Mouse (Mus musculus) adrenal gland, adult (tissue): ENCODE results near the gene Dennd5a.

ENCODE experiments used
- DNase-seq, 2 experiments: peaks; one replicate each; pipeline ENCODE4 v3.0.0; 2022 to 2023; ENCODE audit warnings: low spot score in 1 of 2; ENCODE audit not compliant: inconsistent age in 2 of 2

Gene Dennd5a

DNA sequence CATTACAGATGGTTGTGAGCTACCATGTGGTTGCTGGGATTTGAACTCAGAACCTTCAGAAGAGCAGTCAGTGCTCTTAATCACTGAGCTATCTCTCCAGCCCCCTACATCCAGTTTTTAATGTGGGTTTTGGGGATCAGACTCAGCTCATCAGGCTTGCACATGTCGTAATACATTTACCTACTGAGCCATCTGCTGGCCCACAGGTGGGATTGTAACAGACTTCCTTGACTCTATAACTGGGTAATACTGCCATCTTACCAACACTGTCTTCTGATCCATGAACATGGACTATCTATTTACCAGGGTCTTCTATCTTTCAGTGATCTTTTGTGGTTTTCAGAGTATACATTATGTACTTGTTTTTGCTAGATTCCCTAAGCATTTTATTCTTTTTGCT lies 74.0 kb downstream of the Dennd5a start:
- no peak for DNase-seq

DNA sequence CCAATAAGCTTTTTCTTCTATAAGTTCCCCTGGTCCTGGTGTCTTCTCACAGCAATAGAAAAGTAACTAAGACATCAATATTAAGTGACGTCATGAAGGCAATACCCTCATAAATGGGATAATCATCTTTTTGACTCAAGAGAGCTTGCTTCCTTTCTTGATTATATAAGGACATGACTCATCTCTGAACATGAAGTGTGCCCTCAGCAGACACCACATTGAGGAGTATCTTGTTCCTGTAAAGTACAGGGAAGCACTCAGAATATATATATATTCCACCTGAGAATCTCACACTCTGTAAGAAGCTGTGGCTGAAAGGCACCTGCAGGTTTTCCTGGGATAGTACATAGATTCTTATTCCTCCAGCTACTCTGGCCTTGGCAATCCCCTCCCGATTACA lies 77.7 kb downstream of the Dennd5a start:
- peak in 1 of 2 experiments; percentile 18 for DNase-seq

DNA sequence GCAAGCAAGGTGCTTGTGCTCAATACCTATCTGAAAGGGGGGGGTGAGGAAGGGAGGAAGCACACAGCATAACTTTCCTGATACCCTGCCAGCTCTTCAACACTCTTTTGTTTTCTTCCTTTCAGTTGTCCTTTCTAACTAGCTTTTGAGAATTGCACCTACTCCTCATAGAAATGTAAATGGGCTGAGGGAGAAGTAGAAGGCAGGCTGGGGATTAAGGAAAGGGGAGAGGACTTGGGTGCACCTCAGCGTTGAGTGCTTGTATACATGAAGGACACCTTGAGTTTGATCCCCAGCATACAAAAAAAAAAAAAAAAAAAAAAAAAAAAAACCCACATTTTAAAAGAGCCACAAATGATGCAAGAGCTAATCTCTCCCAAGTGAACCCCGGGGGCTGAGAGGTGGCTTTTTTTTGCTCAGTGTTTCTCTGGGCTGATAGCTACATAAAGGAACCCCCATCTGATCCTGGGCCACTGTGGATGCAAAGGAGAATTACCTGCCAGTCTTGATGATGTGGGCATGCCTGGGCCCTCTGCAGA lies 78.6 kb downstream of the Dennd5a start:
- DNase-seq, result no peak

DNA sequence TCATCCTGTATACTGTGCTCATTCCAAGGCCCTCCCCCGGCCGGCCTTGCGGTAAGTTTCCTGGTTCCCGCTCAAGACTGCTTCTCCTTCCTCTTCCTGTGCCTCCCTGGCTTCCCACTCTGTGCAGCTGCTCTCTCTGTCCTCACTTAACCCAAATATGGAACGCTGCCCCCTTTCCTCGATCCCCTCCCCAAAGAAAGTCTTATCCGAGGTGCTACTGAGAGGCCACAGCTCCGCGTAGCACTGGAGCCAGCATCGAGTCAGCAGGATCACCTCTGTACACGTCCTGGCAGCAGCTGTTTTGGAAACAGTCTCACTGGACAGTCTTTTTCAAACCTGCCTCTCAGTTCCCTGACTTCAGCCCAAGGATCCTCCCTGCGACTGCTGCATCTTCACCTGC lies 81.1 kb downstream of the Dennd5a start:
- peak in 1 of 2 experiments; percentile 16 for DNase-seq

DNA sequence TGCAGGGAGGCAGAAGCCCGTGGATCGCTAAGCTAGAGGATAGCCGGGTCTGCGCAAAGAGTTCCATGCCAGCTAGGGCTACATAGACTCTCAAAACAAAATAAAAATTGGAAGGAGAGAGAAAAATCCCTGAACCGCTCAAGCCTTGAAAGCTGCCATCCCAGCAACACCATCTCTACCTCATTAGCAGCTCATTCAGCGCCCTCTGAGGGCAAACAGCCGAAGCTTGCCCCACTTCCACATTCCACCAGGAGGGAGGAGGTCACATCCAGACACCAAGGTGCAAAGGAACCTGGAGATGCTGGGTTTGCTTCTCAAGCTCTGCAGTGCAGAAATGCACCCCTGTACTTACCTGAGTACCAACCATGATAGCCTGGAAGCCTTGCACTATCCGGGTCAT lies 84.2 kb downstream of the Dennd5a start:
- peak in 1 of 2 experiments; percentile 15 for DNase-seq

DNA sequence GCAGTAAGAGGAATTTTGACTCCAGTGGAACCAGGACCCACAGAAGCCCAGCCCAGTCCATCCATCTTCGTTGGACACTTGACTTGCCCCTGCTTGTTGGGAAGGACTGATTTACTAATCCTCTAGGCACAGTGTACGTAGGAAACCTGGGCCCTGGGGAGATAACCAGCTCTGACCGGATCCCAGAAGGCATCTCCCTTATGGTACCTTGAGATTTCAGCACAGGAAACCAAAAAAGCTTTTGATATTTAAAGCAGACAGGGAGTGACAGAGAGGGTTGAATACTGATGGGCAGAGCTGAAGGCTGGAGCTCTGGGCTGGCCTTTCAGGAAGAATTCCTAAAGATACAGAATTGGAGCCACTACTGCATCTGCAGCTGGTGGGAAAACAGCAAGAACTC lies 84.7 kb downstream of the Dennd5a start:
- DNase-seq, result no peak

DNA sequence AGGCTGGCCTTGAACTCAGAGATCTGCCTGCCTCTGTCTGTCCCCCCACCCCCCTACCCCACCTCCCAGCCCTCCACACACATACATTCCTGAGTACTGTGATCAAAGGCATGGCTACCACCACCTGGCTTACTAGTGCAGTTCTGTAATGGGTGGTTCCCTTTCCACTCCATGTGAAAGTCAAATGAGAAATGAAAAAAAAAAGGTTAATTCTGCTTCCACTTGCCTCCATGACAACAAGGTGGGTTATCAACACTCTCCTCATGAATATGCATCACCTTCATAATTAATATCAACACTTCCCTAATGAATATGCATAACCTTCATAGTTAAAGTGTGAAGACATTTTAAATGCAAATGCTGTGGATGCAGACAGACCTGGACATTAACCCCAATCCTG lies 85.2 kb downstream of the Dennd5a start:
- no peak for DNase-seq

DNA sequence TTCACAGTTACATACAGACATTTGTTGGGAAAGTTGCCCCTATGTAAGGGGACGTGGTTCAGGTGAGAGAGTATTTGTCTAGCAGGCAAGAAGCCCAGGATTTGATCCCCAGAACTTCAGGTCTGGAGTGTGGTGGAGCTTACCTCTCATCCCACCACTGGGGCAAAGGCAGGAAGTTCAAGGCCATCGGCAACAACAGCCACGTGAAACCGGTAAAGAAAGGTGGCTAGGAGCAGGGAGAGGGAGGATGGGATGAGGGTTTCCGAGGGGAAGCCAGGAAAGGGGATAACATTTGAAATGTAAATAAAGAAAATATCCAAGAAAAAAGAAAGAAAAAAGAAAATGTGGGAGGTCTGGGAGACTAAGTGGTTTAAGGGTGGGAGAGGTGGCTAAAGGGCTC lies 87.1 kb downstream of the Dennd5a start:
- no peak for DNase-seq

DNA sequence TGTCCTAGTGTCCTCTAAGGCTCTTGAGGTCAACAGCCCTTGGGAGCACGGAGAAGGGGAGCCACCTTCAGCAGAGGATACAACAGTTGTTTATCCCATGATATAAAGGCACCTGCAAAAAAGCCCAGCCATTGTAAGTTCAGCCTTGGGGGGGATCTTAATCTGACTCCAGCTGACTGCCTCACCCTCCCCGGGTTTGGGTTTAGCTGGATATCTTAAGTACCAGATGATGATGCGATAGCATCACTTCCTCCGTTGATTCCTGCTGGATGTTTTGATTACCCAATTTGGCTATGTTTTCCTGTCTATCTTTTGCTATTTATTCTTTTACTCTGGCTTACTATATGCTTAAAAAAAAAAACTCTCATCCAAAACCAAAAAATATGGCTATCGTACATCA lies 89.0 kb downstream of the Dennd5a start:
- no peak for DNase-seq

DNA sequence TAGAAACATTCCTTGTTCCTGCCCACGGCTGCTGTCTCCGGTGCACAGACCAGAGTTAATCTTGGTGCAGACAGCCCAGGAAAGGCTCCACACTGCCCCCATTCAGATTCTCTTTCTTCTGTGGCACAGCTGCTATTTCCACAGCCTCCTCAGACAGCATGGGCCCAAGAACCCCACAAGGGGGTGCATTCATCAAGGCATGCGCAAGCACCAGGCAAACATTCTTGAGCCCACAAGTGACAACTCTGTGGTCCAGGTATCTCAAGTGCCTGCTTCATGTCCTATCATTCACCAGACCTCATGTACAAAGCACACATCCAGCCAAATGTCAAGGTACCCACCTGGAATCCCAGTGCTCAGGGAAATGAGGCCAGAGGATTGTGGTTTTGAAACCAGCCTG lies 91.8 kb downstream of the Dennd5a start:
- DNase-seq, result no peak

DNA sequence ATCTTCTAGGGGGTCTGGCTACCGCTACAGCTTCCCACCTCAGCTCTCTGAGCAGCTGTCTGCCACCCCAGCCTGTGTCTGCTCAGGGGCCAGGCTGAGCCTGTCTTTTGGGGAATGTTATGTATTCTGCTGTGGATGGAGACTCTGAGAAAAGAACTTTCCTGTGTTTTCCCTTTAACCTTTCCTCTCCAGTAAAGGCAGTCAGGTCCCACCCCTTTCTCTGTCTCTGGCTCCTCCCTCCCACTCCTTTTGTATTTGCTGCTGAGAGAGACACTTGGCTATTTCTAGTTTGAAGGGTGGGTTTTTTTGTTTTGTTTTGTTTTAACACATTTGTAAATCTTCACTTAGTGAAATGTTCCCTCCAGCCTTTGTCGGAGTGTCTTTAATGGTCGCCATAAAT lies 93.6 kb downstream of the Dennd5a start:
- no peak for DNase-seq

DNA sequence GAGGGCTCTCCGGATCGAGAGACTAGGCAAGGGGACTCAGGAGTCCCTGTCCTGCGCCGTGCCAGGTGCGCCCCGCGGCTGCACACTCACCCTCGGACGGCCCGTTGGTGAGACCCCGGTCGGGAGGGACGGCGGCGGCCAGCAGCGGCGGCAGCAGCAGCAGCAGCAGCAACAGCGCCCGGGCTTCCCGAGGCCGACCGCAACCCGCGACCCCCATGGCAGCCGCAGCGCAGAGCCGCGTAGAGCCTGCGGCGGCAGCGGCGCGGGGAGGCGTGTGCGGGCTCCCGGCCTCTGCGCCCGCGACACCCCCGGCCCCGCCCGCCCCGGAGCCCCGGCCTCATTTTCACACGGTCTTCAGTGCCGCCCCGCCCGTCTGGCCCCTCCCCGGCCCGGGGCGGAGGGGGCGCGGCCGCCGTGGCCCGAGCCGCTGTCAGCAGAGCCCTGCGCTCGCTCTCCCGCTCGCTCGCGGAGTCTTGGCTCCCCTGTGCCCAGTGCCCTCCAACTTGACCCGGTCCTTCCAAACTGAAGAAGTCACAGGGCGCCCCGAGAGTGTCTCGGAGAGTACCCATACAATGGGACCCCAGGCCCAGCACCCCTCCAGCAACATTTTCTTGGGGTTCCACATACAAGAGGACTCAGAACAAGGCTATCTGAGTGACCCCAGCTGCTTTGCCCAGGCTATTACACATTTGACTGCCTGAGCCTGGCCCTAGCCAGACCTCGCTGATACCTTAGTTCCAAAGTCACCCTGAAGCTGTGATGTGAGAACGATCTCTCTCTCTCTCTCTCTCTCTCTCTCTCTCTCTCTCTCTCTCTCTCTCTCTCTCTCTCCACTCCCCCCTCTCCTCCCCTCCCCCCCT lies 94.7 kb downstream of the Dennd5a start, which contains the start of gene Scube2:
Scube2 (minus strand) TSS at position 310 of the 860 bp plus-strand sequence.
- peak; percentile 33 to 69 for DNase-seq

DNA sequence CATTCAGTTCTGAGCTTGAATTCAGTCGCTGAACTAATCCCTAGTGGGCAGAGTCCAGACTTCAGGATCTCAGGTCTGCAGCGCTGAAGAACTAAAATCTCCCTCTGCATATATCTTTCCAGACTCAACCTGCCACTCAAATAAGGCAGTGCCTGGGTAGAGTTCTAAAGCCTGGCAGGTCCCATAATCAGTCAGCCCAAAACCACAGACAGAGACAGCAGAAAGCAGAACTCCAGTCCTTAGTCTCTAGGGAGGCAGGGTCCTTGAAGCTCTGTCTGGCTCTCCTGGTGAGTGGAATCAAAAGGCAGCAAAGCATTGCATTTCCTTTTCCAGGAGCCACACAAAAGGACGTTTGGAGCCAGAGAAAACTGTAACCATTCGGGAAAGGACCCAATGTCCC lies 96.7 kb downstream of the Dennd5a start:
- no peak for DNase-seq

DNA sequence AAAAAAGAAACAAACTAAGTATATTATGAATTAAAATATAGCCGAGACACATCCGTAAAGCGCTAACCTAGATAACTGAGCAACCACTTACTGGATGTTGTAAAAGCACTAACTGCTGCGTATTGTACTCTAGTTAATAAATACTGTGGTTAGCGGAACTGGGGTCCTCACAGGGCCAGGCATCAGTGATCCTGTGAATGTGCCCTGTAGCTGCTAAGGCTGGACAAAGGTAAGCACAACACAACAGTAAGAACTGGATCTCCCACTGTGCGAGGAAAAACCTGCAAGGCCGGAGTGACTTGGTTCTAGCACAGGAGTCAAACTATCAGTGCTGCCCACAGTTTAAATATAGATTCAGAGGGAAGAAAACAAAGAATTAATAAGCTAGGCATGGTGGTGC lies 100.1 kb downstream of the Dennd5a start:
- DNase-seq, result no peak

DNA sequence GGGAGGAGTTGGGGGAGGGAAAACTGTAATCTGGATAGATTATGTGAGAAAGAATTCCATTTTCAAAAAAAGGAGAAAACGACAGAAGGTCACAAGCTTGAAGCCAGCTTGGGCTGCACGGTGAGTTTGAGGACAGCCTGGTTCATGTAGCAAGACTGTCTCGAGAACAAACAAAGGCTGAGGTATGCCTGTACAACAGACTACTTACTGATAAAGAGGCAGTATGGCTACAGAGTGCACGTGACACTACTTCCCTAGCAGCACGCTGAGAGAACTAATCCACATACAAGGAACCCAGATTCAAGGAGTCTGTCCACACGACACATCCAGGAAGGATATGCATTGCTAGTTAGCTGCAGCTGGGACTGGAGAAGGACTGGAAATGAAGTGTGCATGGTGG lies 100.9 kb downstream of the Dennd5a start:
- DNase-seq, result no peak

DNA sequence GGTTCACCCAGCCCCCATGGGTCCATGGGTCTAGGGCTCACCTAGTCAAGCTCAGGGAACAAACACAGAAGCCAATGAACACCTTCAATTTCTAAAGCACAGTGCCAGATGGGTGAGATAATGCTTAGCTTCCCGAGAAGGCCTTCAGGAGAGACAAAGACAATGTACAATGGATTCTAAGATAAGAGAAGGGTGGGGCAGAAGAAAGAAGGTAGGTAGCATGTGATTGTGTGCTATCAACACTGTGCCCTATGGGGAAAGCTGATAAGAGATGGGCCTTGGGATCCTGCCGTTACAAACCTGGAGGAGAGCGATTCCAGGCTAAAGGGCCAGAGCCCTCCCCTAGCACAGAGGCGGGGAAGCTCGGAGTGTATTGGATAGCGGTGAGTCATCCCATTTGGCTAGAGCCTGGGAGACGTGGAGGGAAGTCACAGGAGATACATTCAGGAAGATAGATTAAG lies 107.5 kb downstream of the Dennd5a start:
- peak; percentile 56 to 74 for DNase-seq

DNA sequence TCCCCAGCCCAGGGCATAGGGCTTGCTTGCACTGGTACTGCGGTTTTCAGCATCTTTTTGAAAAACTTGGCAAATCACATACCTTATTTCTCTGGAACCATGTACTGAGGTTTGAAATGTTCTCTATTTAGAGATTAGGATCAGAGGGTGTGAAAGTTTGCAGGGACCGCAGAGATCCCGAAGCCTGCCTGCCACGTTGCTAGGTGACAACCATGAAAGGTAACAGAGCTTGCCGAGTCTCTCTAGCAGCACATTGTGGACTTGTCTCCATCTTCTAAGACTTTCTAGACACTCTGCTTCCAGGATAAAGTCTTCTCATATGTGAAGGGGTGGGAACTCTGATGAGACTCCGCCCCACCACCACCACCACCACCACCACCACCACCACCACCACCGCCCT lies 108.3 kb downstream of the Dennd5a start:
- DNase-seq, result peak in 1 of 2 experiments; percentile 15

DNA sequence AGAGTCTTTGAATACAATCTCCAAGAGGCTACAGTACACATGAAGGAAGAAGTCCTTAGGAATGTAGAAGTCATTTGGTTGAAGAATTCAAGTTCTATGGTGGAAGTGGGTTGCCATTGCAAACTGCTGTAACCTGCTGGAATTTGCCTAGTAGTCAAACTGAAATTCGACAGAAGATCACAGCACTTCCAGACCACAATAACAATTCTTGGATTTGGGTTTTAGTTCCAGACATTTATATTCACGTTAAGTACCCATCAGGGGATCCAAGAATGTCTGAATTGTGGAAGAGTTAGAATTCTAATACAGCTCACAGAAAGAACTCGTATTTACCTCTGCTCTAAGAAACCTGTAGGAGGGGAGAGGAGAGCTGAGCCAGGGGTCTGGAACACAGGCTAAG lies 109.7 kb downstream of the Dennd5a start:
- no peak for DNase-seq

DNA sequence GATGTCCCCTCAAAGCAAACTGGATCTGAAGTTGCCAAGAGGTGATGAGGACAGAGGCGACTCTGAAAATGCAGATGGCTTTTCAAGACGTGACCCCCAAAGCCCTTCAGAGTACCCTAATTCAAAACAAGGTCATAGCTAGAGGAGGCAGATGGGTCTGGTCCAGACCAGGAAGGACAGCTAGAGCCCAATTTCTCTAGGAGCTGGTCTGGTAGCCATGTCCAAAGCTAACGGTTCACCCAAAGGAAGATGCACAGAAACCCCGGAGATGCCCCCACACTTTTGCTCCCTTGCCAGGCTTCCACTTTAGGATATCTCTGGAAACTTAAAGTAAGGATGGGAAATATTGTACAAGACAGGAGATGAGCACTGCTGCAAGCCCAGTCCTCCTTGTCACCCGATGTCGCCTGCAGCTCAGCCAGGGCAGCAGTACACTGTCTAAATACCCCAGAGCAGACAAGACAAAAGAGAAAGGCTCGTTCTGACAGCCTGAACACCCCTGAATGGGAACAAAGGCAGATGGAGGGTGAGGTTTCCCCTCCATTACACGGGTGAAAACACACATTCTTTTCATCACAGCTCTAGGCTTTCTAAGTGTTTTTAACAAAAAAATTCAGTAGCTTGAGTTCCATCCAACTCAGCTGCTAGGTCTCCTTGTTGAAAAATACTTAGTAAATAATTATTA lies 110.4 kb downstream of the Dennd5a start:
- no peak for DNase-seq

DNA sequence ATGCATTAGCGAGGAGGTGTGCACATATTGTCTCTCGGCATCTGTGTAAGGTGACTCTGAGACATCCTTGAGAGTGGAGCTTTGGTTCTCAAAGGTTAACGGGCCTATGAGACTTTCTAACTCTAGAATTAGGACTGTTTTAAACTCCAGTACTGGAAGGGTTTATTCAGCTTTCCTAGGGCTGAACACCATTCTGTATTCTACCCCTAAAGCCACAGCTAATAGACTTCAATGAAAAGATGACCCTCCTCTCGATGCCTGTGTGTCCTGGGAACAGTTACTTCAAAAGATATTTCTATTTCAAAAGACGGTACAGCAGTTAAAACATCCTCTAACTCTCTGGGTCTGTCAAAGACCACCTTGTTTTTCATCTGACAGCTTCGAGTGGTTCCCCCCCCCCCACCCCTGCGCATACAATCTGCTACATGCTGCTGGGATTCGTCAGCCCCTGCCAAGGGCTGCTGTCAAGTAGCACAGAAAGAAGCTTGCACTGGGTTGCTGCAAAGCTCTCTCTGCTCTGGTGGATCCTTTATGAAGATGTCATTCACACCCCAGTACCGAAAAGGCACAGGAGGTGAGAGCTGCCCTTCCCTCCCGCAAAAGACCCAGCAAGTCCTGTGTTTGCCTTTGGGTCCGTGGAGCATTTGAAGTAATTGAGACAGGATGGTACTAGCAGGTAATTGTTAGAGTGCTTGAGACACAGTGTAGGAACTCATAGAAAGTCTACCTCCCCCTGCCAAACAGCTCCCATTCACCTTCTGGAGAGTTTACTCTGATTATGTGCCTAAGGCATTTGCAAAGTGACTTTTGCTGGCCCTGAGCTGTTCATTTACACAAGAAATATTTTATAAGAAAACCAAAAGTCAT lies 111.2 kb downstream of the Dennd5a start:
- no peak for DNase-seq

DNA sequence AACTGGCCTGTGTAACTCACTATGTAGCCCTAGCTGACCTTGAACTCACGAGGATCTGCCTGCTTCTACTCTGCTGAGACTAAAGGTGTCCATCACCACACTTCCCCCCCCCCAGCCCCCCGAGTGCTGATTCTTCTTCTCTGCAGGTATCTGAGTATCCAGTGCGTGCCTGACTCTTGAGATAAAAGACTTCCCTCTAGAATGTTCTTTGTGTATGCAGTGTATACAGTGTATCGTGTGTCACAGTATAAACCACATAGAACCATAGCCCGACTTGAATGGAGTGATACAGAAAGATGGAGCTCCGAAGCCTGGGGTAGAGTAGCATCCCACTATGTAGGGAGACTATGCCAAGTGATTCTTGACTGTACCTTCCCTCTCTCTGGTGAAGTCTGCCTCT lies 116.2 kb downstream of the Dennd5a start:
- DNase-seq, result no peak
